Mouse (Mus musculus) kidney, adult 2 months (tissue): ENCODE measurements around the gene Il20ra.

Experiments
- CTCF ChIP-seq: fragments of 200-500 bp; conservative IDR thresholded peaks from 2 replicates; pipeline ENCODE4 v1.5.1; 2011; ENCODE audit warnings: low read depth, mild to moderate bottlenecking, control low read depth, low read length, moderate library complexity, mixed read lengths; ENCODE audit not compliant: insufficient read depth, insufficient read length
- POLR2A ChIP-seq: fragments of 200-500 bp; IDR thresholded peaks from one replicate; pipeline ENCODE4 v1.6.1; 2011; ENCODE audit warnings: low read depth, low read length, control low read depth

GRCm38 (mm10) chr10:19718627-19719026 lies 6.3 kb downstream of the Il20ra start:
- no peak for TF ChIP-seq POLR2A
- TF ChIP-seq CTCF: no peak
